Mouse (Mus musculus) embryonic facial prominence, embryonic 14.5 days (tissue): ENCODE data around the gene Gm10024. TPM values are rescaled to one million over a fixed set of nuclear protein-coding genes. Genes with fewer than 3 reads are reported as not detected.
"Not testable (repeated sequence)": the region's sequence is repeated elsewhere in the genome, so short reads cannot be mapped to it uniquely, and the experiment has no call there.

Experiments used
- ATAC-seq: fragments of 200-750 bp; cut with Nextera tagmentation; 2 replicates; pipeline ENCODE4 v1.8.0; 2017; ENCODE audit warnings: low read depth, moderate number of reproducible peaks, moderate TSS enrichment
- DNase-seq: peaks from one replicate; pipeline ENCODE4 v3.0.0-alpha.2; 2015; ENCODE audit warnings: low spot score
- H3K27ac ChIP-seq: fragments of 300-500 bp; sonication (generic); replicated peaks from 2 replicates; pipeline ENCODE4 v1.5.1; 2014; ENCODE audit warnings: low read depth, mild to moderate bottlenecking, low read length, moderate library complexity
- H3K27me3 ChIP-seq: fragments of 300-500 bp; sonication (generic); replicated peaks from 2 replicates; pipeline ENCODE4 v1.6.1; 2014; ENCODE audit warnings: low read length; ENCODE audit not compliant: control insufficient read depth, insufficient read depth
- H3K36me3 ChIP-seq: fragments of 300-500 bp; sonication (generic); 2 replicates; pipeline ENCODE4 v1.6.1; 2014; ENCODE audit warnings: low read length, mixed read lengths; ENCODE audit not compliant: control insufficient read depth, insufficient read depth
- H3K4me1 ChIP-seq: fragments of 300-500 bp; sonication (generic); 2 replicates; pipeline ENCODE4 v1.6.1; 2014; ENCODE audit warnings: antibody characterized with exemption, low read length; ENCODE audit not compliant: control insufficient read depth, insufficient read depth
- H3K4me2 ChIP-seq: fragments of 300-500 bp; sonication (generic); 2 replicates; pipeline ENCODE4 v1.6.1; 2014; ENCODE audit warnings: low read depth, mild to moderate bottlenecking, low read length, moderate library complexity, mixed read lengths
- H3K4me3 ChIP-seq: fragments of 300-500 bp; sonication (generic); 2 replicates; pipeline ENCODE4 v1.5.1; 2014; ENCODE audit warnings: low read depth, mild to moderate bottlenecking, low read length
- H3K9ac ChIP-seq: fragments of 300-500 bp; sonication (generic); 2 replicates; pipeline ENCODE4 v1.6.1; 2014; ENCODE audit warnings: low read depth, mild to moderate bottlenecking, low read length, moderate library complexity, mixed read lengths
- H3K9me3 ChIP-seq: fragments of 300-500 bp; sonication (generic); 2 replicates; pipeline ENCODE4 v1.6.1; 2016; ENCODE audit warnings: low read length; ENCODE audit not compliant: control insufficient read depth
- WGBS: fragments of 180-500 bp; shearing (Covaris S2); extraction: QIAGEN DNeasy Blood & Tissue Kit; methylation state at CpG from one replicate; pipeline ENCODE4 v1.1.7; 2014; 5-methylcytosine and 5-hydroxymethylcytosine counted together
- polyA plus RNA-seq: library from polyadenylated mRNA; unstranded; fragments of >200 nt; fragmentation: Nextera tagmentation; extraction: Ambion mirVana; gene quantifications from 2 replicates; pipeline ENCODE4 v1.2.1, GENCODE M21; 2014

Gene Gm10024
- polyA plus RNA-seq, 1 experiment from 2014 or later = 0.57 TPM

DNA sequence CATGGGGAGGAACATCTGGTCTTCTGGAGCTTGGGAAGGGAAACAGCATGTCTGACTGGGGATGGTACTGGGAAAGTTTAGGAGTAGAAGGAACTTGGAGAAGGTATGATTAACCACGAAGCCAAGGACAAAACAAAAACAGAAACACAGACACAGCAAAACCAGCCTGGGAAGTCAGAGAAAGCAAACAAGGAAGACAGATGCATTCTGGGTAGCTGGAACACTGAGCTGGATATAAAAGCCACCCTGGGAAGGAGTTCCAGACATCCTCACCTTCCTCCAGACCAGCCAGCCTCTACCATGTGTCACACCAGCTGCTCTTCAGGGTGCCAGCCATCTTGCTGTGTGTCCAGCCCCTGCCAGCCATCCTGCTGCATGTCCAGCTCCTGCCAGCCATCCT, 4.2 kb downstream of the Gm10024 start, which contains the start of gene Gm10142:
Gm10142 (plus strand) TSS at position 301 of the 400 bp plus-strand sequence.
- no peak within 1 kb of the TSS for H3K4me3 ChIP-seq
- no peak for ATAC-seq
- WGBS = 80% methylated on average over 1 of the region's 1 CpGs

DNA sequence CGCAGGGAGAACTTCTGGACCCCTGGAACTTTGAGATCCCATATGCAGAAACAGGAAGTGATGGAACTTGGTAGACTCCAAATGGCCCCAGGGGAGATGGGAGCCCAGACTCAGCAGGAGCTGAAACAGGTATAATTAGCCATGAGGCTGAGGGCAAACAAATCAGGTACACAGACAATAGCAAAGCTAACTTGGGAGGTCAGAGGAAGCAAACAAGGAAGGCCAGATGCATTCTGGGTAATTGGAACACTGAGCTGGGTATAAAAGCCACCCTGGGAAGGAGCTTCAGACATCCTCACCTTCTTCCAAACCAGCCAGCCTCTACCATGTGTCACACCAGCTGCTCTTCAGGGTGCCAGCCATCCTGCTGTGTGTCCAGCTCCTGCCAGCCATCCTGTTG, 9.0 kb downstream of the Gm10024 start, which contains the start of gene Krtap12-1:
Krtap12-1 (plus strand) TSS at position 301 of the 400 bp plus-strand sequence.
- 88% methylated on average over 1 of the region's 1 CpGs for WGBS
- H3K9ac ChIP-seq, H3K9me3 ChIP-seq, H3K36me3 ChIP-seq, H3K27me3 ChIP-seq, H3K27ac ChIP-seq, H3K4me1 ChIP-seq, H3K4me2 ChIP-seq, ATAC-seq, DNase-seq, H3K4me3 ChIP-seq: not testable (repeated sequence)

More for the DNA sequence above, 4.2 kb downstream of the Gm10024 start, which contains the start of gene Gm10142:
- DNase-seq = no peak
- no peak within 1 kb of the TSS for H3K4me2 ChIP-seq
- no peak within 1 kb of the TSS for H3K27ac ChIP-seq
- H3K9me3 ChIP-seq = peaks cover 7% of the 10 kb centered on the region; the same call in 1 of the 2 replicates
- H3K9ac ChIP-seq = no peak within 1 kb of the TSS
- H3K36me3 ChIP-seq = no peaks in the 10 kb centered on the region
- H3K27me3 ChIP-seq = no peaks in the 10 kb centered on the region
- no peaks in the 10 kb centered on the region for H3K4me1 ChIP-seq

- no peak for DNase-seq
- Histone ChIP-seq H3K36me3 (no peaks in the 10 kb centered on the region), H3K9ac (no peak overlapping the region), H3K27me3 (no peaks in the 10 kb centered on the region), H3K4me2 (no peak overlapping the region), H3K27ac (no peak overlapping the region), H3K4me1 (no peaks in the 10 kb centered on the region), H3K9me3 (no peaks in the 10 kb centered on the region), H3K4me3 (no peak overlapping the region)
- no peak for ATAC-seq
- WGBS = 73% methylated on average over 8 of the region's 8 CpGs
These were observed 13.6 kb downstream of the Gm10024 start for GRCm38 (mm10) chr10:77724855-77725254.

- no peak for DNase-seq
- Histone ChIP-seq H3K9me3 (no peaks in the 10 kb centered on the region), H3K9ac (no peak within 1 kb of the TSS), H3K4me2 (no peak within 1 kb of the TSS), H3K27ac (no peak within 1 kb of the TSS), H3K4me1 (no peaks in the 10 kb centered on the region), H3K36me3 (no peaks in the 10 kb centered on the region), H3K4me3 (no peak within 1 kb of the TSS), H3K27me3 (no peaks in the 10 kb centered on the region)
- WGBS = 31% methylated on average over 3 of the region's 3 CpGs
- no peak for ATAC-seq
These were observed 14.9 kb downstream of the Gm10024 start, which contains the start of gene Gm10100 for GRCm38 (mm10) chr10:77726186-77726585. Gm10100 (plus strand) TSS chr10:77726486.

DNA sequence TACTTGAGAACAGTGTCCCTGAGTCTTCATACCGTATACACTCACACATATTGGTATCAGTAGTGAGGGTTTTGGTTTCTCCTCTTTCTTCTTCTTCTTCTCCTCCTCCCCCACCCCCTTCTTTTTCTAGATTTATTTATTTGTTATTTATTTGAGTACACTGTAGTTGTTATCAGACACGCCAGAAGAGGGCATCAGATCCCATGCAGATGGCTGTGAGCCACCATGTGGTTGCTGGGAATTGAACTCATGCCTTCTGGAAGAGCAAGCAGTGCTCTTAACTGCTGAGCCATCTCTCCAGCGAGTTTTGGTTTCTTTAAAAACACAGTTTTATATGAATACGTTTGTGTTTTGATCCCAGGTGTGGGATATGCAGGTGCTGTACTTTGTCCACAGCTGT, 17.0 kb downstream of the Gm10024 start:
- DNase-seq = no peak
- no peak for ATAC-seq

DNA sequence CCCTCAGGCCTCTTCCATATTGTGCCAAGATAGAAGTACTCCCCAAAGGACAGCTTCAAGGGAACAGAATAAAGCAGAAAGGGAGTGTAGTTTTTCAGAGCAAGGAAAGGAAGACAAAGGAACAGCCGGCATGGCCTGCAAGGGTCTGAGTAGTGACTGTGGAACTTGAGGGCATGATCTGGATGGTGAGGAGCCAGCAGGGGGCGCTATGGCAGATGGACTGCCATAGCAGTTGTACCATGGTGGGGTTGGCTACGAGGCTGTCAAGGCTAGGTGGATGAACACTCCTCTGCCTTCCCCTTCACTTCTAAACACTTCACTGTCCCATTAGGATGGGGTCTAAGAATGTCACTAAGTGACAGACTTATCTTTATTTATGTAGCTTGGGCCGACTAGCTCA, 18.0 kb downstream of the Gm10024 start:
- ATAC-seq (no peak), DNase-seq (no peak)
- Histone ChIP-seq H3K27me3 (no peaks in the 10 kb centered on the region), H3K27ac (no peak overlapping the region), H3K4me2 (no peak overlapping the region), H3K9ac (no peak overlapping the region), H3K36me3 (no peaks in the 10 kb centered on the region), H3K4me1 (no peaks in the 10 kb centered on the region), H3K4me3 (no peak overlapping the region), H3K9me3 (peaks cover 3% of the 10 kb centered on the region; the same call in 1 of the 2 replicates)
- WGBS = 45% methylated on average over 4 of the region's 4 CpGs

More for the DNA sequence above, 17.0 kb downstream of the Gm10024 start:
- H3K9ac ChIP-seq = no peak overlapping the region
- H3K4me3 ChIP-seq = no peak overlapping the region
- H3K4me1 ChIP-seq = no peaks in the 10 kb centered on the region
- H3K27me3 ChIP-seq = no peaks in the 10 kb centered on the region
- no peak overlapping the region for H3K4me2 ChIP-seq
- H3K36me3 ChIP-seq = no peaks in the 10 kb centered on the region
- 63% methylated on average over 4 of the region's 4 CpGs for WGBS
- H3K27ac ChIP-seq = no peak overlapping the region
- H3K9me3 ChIP-seq = no peaks in the 10 kb centered on the region

GRCm38 (mm10) chr10:77735928-77736327, 24.7 kb downstream of the Gm10024 start:
- WGBS = 91% methylated on average over 1 of the region's 1 CpGs
- Histone ChIP-seq H3K4me2 (no peak overlapping the region), H3K9ac (no peak overlapping the region), H3K27me3 (no peaks in the 10 kb centered on the region), H3K4me1 (no peaks in the 10 kb centered on the region), H3K36me3 (no peaks in the 10 kb centered on the region), H3K4me3 (no peak overlapping the region), H3K9me3 (peaks cover 9% of the 10 kb centered on the region), H3K27ac (no peak overlapping the region)
- DNase-seq = no peak
- no peak for ATAC-seq

DNA sequence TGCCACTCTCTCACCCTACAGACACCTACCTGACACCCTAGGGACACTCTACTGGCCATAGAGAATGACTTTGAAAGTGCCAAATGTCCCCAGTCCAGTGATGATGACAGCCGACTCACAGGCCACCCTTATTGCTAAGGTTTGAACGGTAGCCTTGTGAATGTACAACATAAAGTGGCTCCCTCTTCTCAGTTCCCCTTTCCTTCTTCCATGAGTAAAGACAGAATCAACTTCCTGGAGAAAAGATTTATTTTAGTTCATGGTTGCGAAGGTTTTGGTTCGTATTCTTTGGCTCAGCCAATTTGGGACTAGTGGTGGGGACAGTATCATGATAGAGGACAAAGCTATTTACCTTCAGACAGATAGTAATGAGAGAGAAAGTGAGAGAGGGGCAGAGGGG, 27.7 kb downstream of the Gm10024 start:
- no peaks in the 10 kb centered on the region for H3K36me3 ChIP-seq
- no peaks in the 10 kb centered on the region for H3K4me1 ChIP-seq
- H3K27me3 ChIP-seq = no peaks in the 10 kb centered on the region
- H3K9me3 ChIP-seq = peaks cover 9% of the 10 kb centered on the region
- H3K27ac ChIP-seq = no peak overlapping the region
- H3K4me3 ChIP-seq = no peak overlapping the region
- no peak for ATAC-seq
- 87% methylated on average over 4 of the region's 4 CpGs for WGBS
- no peak overlapping the region for H3K9ac ChIP-seq
- DNase-seq = no peak
- H3K4me2 ChIP-seq = no peak overlapping the region

DNA sequence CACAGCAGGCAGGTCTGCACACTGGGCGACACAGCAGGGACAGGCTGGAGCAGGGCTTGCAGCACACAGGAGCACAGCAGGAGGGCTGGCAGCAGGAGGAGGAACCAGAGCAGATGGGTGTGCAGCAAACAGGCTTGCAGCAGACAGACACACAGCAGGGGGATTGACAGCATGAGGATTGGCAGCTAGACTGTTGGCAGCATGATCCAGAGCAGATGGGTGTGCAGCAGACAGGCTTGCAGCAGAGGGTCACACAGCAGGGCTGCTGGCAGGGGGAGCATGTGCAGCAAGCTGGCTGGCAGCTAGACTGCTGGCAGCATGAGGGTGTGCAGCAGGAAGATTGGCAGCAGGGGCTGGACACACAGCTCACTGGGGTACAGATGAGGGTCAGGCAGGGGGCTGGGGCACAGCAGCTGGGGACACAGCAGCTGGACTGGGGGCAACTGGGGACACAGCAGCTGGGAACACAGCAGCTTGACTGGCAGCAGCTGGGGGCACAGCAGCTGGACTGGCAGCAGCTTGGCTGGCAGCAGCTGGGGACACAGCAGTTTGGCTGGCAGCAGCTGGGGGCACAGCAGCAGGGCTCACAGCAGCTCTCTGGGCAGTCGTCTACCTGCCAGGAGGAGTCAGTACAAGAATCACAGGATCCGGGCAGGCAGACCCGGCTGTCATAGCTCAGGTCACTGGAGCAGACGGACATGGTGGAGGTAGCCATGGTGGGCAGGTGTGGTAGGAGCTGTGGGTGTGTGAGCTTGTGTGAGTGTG, 30.8 kb downstream of the Gm10024 start, which contains the start of gene Gm18596:
Gm18596 (minus strand) TSS at position 715 of the 765 bp plus-strand sequence.
- 57% methylated on average over 3 of the region's 5 CpGs for WGBS
- not testable (repeated sequence) for H3K9ac ChIP-seq, ATAC-seq, H3K4me1 ChIP-seq, H3K4me2 ChIP-seq, H3K27ac ChIP-seq, H3K27me3 ChIP-seq, H3K4me3 ChIP-seq, DNase-seq, H3K9me3 ChIP-seq, H3K36me3 ChIP-seq
